Mouse (Mus musculus) kidney, adult 2 months (tissue): ENCODE results near the gene Abl2.
"Not testable (repeated sequence)": the region's sequence is repeated elsewhere in the genome, so short reads cannot be mapped to it uniquely, and the experiment has no call there.

Source experiments
- CTCF ChIP-seq: fragments of 200-500 bp; conservative IDR thresholded peaks from 2 replicates; pipeline ENCODE4 v1.5.1; 2011; ENCODE audit warnings: low read depth, mild to moderate bottlenecking, control low read depth, low read length, moderate library complexity, mixed read lengths; ENCODE audit not compliant: insufficient read depth, insufficient read length
- POLR2A ChIP-seq: fragments of 200-500 bp; IDR thresholded peaks from one replicate; pipeline ENCODE4 v1.6.1; 2011; ENCODE audit warnings: low read depth, low read length, control low read depth

DNA sequence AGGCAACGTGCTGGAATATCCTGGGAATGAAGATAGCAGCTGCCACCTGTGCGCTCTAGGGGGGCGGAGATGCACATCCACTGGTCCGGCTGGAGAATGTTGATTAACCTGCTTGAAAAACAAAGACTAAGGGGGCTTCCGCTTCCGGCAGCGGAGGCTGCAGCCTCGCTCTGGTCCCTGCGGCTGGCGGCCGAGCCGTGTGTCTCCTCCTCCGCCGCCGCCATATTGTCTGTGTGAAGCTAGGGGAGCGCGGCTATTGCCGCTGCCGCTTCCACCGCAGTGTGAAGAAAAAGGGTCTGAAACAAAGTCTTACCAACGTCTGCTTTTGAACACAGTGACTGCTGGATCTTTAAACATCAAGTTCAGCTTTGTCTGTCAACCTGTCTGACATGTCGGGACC, 34.7 kb upstream of the Abl2 start, which contains the start of gene Gm10031:
- TF ChIP-seq CTCF, POLR2A: not testable (repeated sequence)
